Mouse (Mus musculus) liver, embryonic 16.5 days (tissue): ENCODE measurements around the gene Zfp493. TPM values are rescaled to one million over a fixed set of nuclear protein-coding genes. Genes with fewer than 3 reads are reported as not detected.
"Not testable (repeated sequence)": the region's sequence is repeated elsewhere in the genome, so short reads cannot be mapped to it uniquely, and the experiment has no call there.

Experiments
- ATAC-seq: fragments of 200-750 bp; cut with Nextera tagmentation; 2 replicates; pipeline ENCODE4 v1.8.0; 2017; ENCODE audit warnings: low read depth, mild to moderate bottlenecking, moderate number of reproducible peaks, moderate library complexity
- H3K27ac ChIP-seq: fragments of 300-500 bp; sonication (generic); 2 replicates; pipeline ENCODE4 v1.5.1; 2014; ENCODE audit warnings: mild to moderate bottlenecking, low read length
- H3K27me3 ChIP-seq: fragments of 300-500 bp; sonication (generic); 2 replicates; pipeline ENCODE4 v1.6.1; 2014; ENCODE audit warnings: low read depth, low read length, mixed read lengths; ENCODE audit not compliant: control insufficient read depth, insufficient read depth
- H3K36me3 ChIP-seq: fragments of 300-500 bp; sonication (generic); 2 replicates; pipeline ENCODE4 v1.6.1; 2014; ENCODE audit warnings: mild to moderate bottlenecking; ENCODE audit not compliant: control insufficient read depth, insufficient read depth
- H3K4me1 ChIP-seq: fragments of 300-500 bp; sonication (generic); 2 replicates; pipeline ENCODE4 v1.6.1; 2014; ENCODE audit warnings: low read depth, low read length, mixed read lengths; ENCODE audit not compliant: control insufficient read depth
- H3K4me2 ChIP-seq: fragments of 300-500 bp; sonication (generic); 2 replicates; pipeline ENCODE4 v1.6.1; 2014; ENCODE audit warnings: low read depth, low read length, mixed read lengths
- H3K4me3 ChIP-seq: fragments of 300-500 bp; sonication (generic); 2 replicates; pipeline ENCODE4 v1.5.1; 2014; ENCODE audit warnings: low read depth, mild to moderate bottlenecking, low read length
- H3K9ac ChIP-seq: fragments of 300-500 bp; sonication (generic); 2 replicates; pipeline ENCODE4 v1.6.1; 2014; ENCODE audit warnings: low read depth, low read length
- H3K9me3 ChIP-seq: fragments of 300-500 bp; sonication (generic); replicated peaks from 2 replicates; pipeline ENCODE4 v1.6.1; 2016; ENCODE audit warnings: low read length; ENCODE audit not compliant: control insufficient read depth
- WGBS: fragments of 180-500 bp; shearing (Covaris S2); extraction: QIAGEN DNeasy Blood & Tissue Kit; methylation state at CpG from one replicate; pipeline ENCODE4 v1.1.7; 2014; ENCODE audit not compliant: insufficient replicate concordance; 5-methylcytosine and 5-hydroxymethylcytosine counted together
- polyA plus RNA-seq: library from polyadenylated mRNA; unstranded; fragments of >200 nt; fragmentation: Nextera tagmentation; extraction: Ambion mirVana; gene quantifications from 2 replicates; pipeline ENCODE4 v1.2.1, GENCODE M21; 2015

Gene Zfp493
- 0.33 and 0.46 TPM in 2 replicates for polyA plus RNA-seq

- peak within 1 kb of the TSS; percentile 70 for H3K4me3 ChIP-seq
- H3K4me2 ChIP-seq, result peak within 1 kb of the TSS; percentile 65
- no peaks in the 10 kb centered on the region for H3K36me3 ChIP-seq
- H3K9ac ChIP-seq, result peak within 1 kb of the TSS; percentile 60
- H3K27me3 ChIP-seq, result no peaks in the 10 kb centered on the region
- H3K9me3 ChIP-seq, result no peaks in the 10 kb centered on the region
- 6% methylated on average over 26 of the region's 26 CpGs for WGBS
- peaks cover 4% of the 10 kb centered on the region; the same call in 1 of the 2 replicates for H3K4me1 ChIP-seq
- H3K27ac ChIP-seq, result peak within 1 kb of the TSS; percentile 5; the same call in 1 of the 2 replicates
- ATAC-seq, result peak; percentile 87
Measured at GRCm38 (mm10) chr13:67779265-67780221, at the start of gene Zfp493. Gene Zfp493 (plus strand): TSS chr13:67779693.

GRCm38 (mm10) chr13:67734391-67734790 is 45.1 kb upstream of the Zfp493 start:
- ATAC-seq, H3K9me3 ChIP-seq, H3K4me3 ChIP-seq, H3K27ac ChIP-seq, H3K9ac ChIP-seq, H3K27me3 ChIP-seq, H3K4me2 ChIP-seq, H3K36me3 ChIP-seq, H3K4me1 ChIP-seq: not testable (repeated sequence)
- WGBS, result 80% methylated on average over 9 of the region's 9 CpGs

- H3K9ac ChIP-seq, result no peak overlapping the region
- H3K9me3 ChIP-seq, result no peaks in the 10 kb centered on the region
- no peaks in the 10 kb centered on the region for H3K4me1 ChIP-seq
- ATAC-seq, result no peak
- H3K27ac ChIP-seq, result no peak overlapping the region
- H3K4me2 ChIP-seq, result no peak overlapping the region
- H3K36me3 ChIP-seq, result peaks cover under 1% of the 10 kb centered on the region; the same call in 1 of the 2 replicates
- H3K27me3 ChIP-seq, result no peaks in the 10 kb centered on the region
- WGBS, result 75% methylated on average over 3 of the region's 3 CpGs
- H3K4me3 ChIP-seq, result no peak overlapping the region
Measured at GRCm38 (mm10) chr13:67742941-67743340, 36.6 kb upstream of the Zfp493 start.

GRCm38 (mm10) chr13:67743896-67744295 is 35.6 kb upstream of the Zfp493 start:
- Histone ChIP-seq H3K4me2 (no peak overlapping the region), H3K4me1 (no peaks in the 10 kb centered on the region), H3K9me3 (no peaks in the 10 kb centered on the region), H3K27ac (no peak overlapping the region), H3K27me3 (no peaks in the 10 kb centered on the region), H3K9ac (no peak overlapping the region), H3K36me3 (peaks cover 5% of the 10 kb centered on the region), H3K4me3 (no peak overlapping the region)
- WGBS, result 81% methylated on average over 9 of the region's 9 CpGs
- ATAC-seq, result no peak

- no peaks in the 10 kb centered on the region for H3K36me3 ChIP-seq
- no peaks in the 10 kb centered on the region for H3K9me3 ChIP-seq
- H3K4me3 ChIP-seq, result peak within 1 kb of the TSS; percentile 76
- H3K9ac ChIP-seq, result peak within 1 kb of the TSS; percentile 61
- ATAC-seq, result peak; percentile 91
- H3K4me2 ChIP-seq, result peak within 1 kb of the TSS; percentile 59
- no peaks in the 10 kb centered on the region for H3K27me3 ChIP-seq
- peak within 1 kb of the TSS; percentile 83 for H3K27ac ChIP-seq
- no peaks in the 10 kb centered on the region; the same call in 1 of the 2 replicates for H3K4me1 ChIP-seq
- WGBS, result 6% methylated on average over 24 of the region's 24 CpGs
Measured at GRCm38 (mm10) chr13:67754333-67755306, 24.9 kb upstream of the Zfp493 start, which contains the start of gene Zfp85. Gene Zfp85 (minus strand): TSS chr13:67755228.

- ATAC-seq, result no peak
- Histone ChIP-seq H3K4me1 (no peaks in the 10 kb centered on the region; the same call in 1 of the 2 replicates), H3K9me3 (no peaks in the 10 kb centered on the region), H3K4me3 (no peak overlapping the region), H3K9ac (no peak overlapping the region), H3K27ac (no peak overlapping the region), H3K27me3 (no peaks in the 10 kb centered on the region), H3K4me2 (no peak overlapping the region), H3K36me3 (no peaks in the 10 kb centered on the region)
- 65% methylated on average over 6 of the region's 6 CpGs for WGBS
Measured at GRCm38 (mm10) chr13:67755761-67756160, 23.7 kb upstream of the Zfp493 start.

GRCm38 (mm10) chr13:67759966-67760365 is 19.5 kb upstream of the Zfp493 start:
- WGBS, result 71% methylated on average over 1 of the region's 1 CpGs
- Histone ChIP-seq H3K9me3 (no peaks in the 10 kb centered on the region), H3K4me3 (no peak overlapping the region), H3K9ac (no peak overlapping the region), H3K4me2 (no peak overlapping the region), H3K4me1 (no peaks in the 10 kb centered on the region), H3K36me3 (no peaks in the 10 kb centered on the region), H3K27ac (no peak overlapping the region), H3K27me3 (no peaks in the 10 kb centered on the region)
- no peak for ATAC-seq

GRCm38 (mm10) chr13:67763031-67763768 is 16.3 kb upstream of the Zfp493 start:
- Histone ChIP-seq H3K27me3 (no peaks in the 10 kb centered on the region), H3K36me3 (no peaks in the 10 kb centered on the region), H3K4me1 (no peaks in the 10 kb centered on the region), H3K9ac (no peak overlapping the region), H3K4me2 (no peak overlapping the region), H3K9me3 (no peaks in the 10 kb centered on the region), H3K4me3 (no peak overlapping the region), H3K27ac (no peak overlapping the region)
- no peak for ATAC-seq
- 56% methylated on average over 2 of the region's 2 CpGs for WGBS
